Mouse (Mus musculus): ENCODE results near the gene Tcerg1l.
A peak's percentile ranks its signal among the peaks of the same experiment; 100 is the strongest.

Gene Tcerg1l

GRCm38 (mm10) chr7:138397485-138398181, at the start of gene Tcerg1l:
Tcerg1l (minus strand) TSS chr7:138397730.
- DNase-seq, result no peak

- DNase-seq, result no peak
These were observed 44.6 kb upstream of the Tcerg1l start for GRCm38 (mm10) chr7:138442096-138442495.

- DNase-seq, result no peak
These were observed 35.0 kb upstream of the Tcerg1l start for GRCm38 (mm10) chr7:138432541-138432940.

- DNase-seq, result no peak
These were observed 33.9 kb upstream of the Tcerg1l start for GRCm38 (mm10) chr7:138431456-138431855.

- DNase-seq, result no peak
These were observed 32.4 kb upstream of the Tcerg1l start for GRCm38 (mm10) chr7:138429916-138430315.

GRCm38 (mm10) chr7:138428826-138429225, 31.3 kb upstream of the Tcerg1l start:
- peak; percentile 43 to 44 for DNase-seq

- DNase-seq, result no peak
These were observed 29.9 kb upstream of the Tcerg1l start for GRCm38 (mm10) chr7:138427441-138427840.

- DNase-seq, result no peak
These were observed 16.0 kb upstream of the Tcerg1l start for GRCm38 (mm10) chr7:138413496-138413895.

GRCm38 (mm10) chr7:138401641-138402040, 4.1 kb upstream of the Tcerg1l start:
- DNase-seq, result no peak

- DNase-seq, result no peak
These were observed 3.2 kb upstream of the Tcerg1l start for GRCm38 (mm10) chr7:138400506-138401272.

GRCm38 (mm10) chr7:138398182-138398793, 758 bp upstream of the Tcerg1l start:
- peak; percentile 23 to 37 for DNase-seq

GRCm38 (mm10) chr7:138396863-138397484, 556 bp downstream of the Tcerg1l start:
- DNase-seq, result peak; percentile 51 to 54

GRCm38 (mm10) chr7:138396109-138396862, 1.2 kb downstream of the Tcerg1l start:
- DNase-seq, result no peak

GRCm38 (mm10) chr7:138389941-138390340, 7.6 kb downstream of the Tcerg1l start:
- DNase-seq, result no peak

GRCm38 (mm10) chr7:138389071-138389470, 8.5 kb downstream of the Tcerg1l start:
- DNase-seq, result no peak

- no peak for DNase-seq
These were observed 18.3 kb downstream of the Tcerg1l start for GRCm38 (mm10) chr7:138379221-138379620.

- DNase-seq, result no peak
These were observed 19.0 kb downstream of the Tcerg1l start for GRCm38 (mm10) chr7:138378546-138378945.

GRCm38 (mm10) chr7:138375573-138375972, 22.0 kb downstream of the Tcerg1l start:
- DNase-seq, result no peak

GRCm38 (mm10) chr7:138374376-138374775, 23.2 kb downstream of the Tcerg1l start:
- DNase-seq, result no peak

GRCm38 (mm10) chr7:138373530-138373929, 24.0 kb downstream of the Tcerg1l start:
- DNase-seq, result peak in 1 of 2 experiments; percentile 39

- DNase-seq, result peak in 1 of 2 experiments; percentile 28
These were observed 30.0 kb downstream of the Tcerg1l start for GRCm38 (mm10) chr7:138367570-138367969.

- no peak for DNase-seq
These were observed 32.0 kb downstream of the Tcerg1l start for GRCm38 (mm10) chr7:138365519-138365918.

Measured in lung, postnatal 4 days (tissue).